Mouse (Mus musculus): Measurements from ENCODE around the gene Chpf2. TPM values are rescaled to one million over a fixed set of nuclear protein-coding genes. Genes with fewer than 3 reads are reported as not detected.

Chpf2 gene
- total RNA-seq, 2 experiments from 2014 or later: 35.7 to 52.5 TPM

- peak; percentile 78 to 83 for DNase-seq
These were observed 4.8 kb downstream of the Chpf2 start for GRCm38 (mm10) chr5:24591268-24591721.

GRCm38 (mm10) chr5:24591796-24592470, 5.4 kb downstream of the Chpf2 start:
- peak; percentile 29 to 54 for DNase-seq

GRCm38 (mm10) chr5:24592471-24593160, 6.1 kb downstream of the Chpf2 start:
- peak; percentile 10 to 22 for DNase-seq

- DNase-seq: no peak
These were observed 6.7 kb downstream of the Chpf2 start for GRCm38 (mm10) chr5:24593230-24593629.

- DNase-seq: no peak
These were observed 7.4 kb downstream of the Chpf2 start for GRCm38 (mm10) chr5:24593928-24594327.

GRCm38 (mm10) chr5:24594346-24594745, 7.8 kb downstream of the Chpf2 start:
- DNase-seq: no peak

GRCm38 (mm10) chr5:24595261-24595660, 8.7 kb downstream of the Chpf2 start:
- DNase-seq: no peak

GRCm38 (mm10) chr5:24595786-24596380, 9.3 kb downstream of the Chpf2 start:
- no peak for DNase-seq

- peak in 1 of 2 experiments; percentile 41 for DNase-seq
These were observed 10.1 kb downstream of the Chpf2 start for GRCm38 (mm10) chr5:24596519-24597171.

- DNase-seq: peak; percentile 79 to 86
These were observed 10.7 kb downstream of the Chpf2 start for GRCm38 (mm10) chr5:24597221-24597728.

- DNase-seq: no peak
These were observed 11.5 kb downstream of the Chpf2 start for GRCm38 (mm10) chr5:24597901-24598569.

- peak; percentile 56 to 83 for DNase-seq
These were observed 12.0 kb downstream of the Chpf2 start for GRCm38 (mm10) chr5:24598570-24599006.

- no peak for DNase-seq
These were observed 12.6 kb downstream of the Chpf2 start for GRCm38 (mm10) chr5:24599137-24599536.

- no peak for DNase-seq
These were observed 13.7 kb downstream of the Chpf2 start for GRCm38 (mm10) chr5:24600236-24600635.

GRCm38 (mm10) chr5:24601071-24601835, 14.7 kb downstream of the Chpf2 start:
- DNase-seq: peak; percentile 41 to 61

GRCm38 (mm10) chr5:24601911-24602750, 15.6 kb downstream of the Chpf2 start:
- DNase-seq: peak; percentile 84 to 86

GRCm38 (mm10) chr5:24602751-24603343, 16.3 kb downstream of the Chpf2 start:
- peak; percentile 93 for DNase-seq

- no peak for DNase-seq
These were observed 17.0 kb downstream of the Chpf2 start for GRCm38 (mm10) chr5:24603431-24604010.

- DNase-seq: peak; percentile 42 to 48
These were observed 17.6 kb downstream of the Chpf2 start for GRCm38 (mm10) chr5:24604080-24604655.
